Mouse (Mus musculus): Measurements from ENCODE around the gene Kcnh6.
A peak's percentile ranks its signal among the peaks of the same experiment; 100 is the strongest.
"Not testable (repeated sequence)": the region's sequence is repeated elsewhere in the genome, so short reads cannot be mapped to it uniquely, and the experiment has no call there.

The Kcnh6 gene

GRCm38 (mm10) chr11:106061311-106061710, 53.4 kb downstream of the Kcnh6 start:
- no peak for DNase-seq (ENCODE audit: extremely low read depth, low read depth, low spot score)

DNA sequence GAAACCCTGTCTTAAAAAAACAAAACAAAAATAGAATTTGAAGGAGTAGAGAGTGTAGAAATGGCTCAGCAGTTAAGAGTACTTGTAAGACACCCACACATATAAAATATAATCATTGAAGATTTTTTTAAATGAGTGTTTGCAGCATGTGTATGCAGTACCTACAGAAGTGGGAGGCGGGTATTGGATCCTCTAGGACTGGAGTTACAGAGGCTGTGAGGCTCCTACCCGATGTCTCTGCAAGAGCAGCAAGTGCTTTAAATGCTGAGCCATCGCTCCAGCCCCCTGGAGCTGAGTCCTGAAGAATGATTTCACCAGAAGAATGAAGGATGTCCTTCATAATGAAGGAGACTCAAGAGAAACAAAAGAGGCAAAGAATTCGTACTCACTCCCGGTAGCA, 55.8 kb downstream of the Kcnh6 start:
- DNase-seq (ENCODE audit: extremely low read depth, low read depth, low spot score), result no peak

GRCm38 (mm10) chr11:106065073-106065922, 57.4 kb downstream of the Kcnh6 start:
- DNase-seq (ENCODE audit: extremely low read depth, low read depth, low spot score), result no peak

- peak; percentile 63 for DNase-seq (ENCODE audit: extremely low read depth, low read depth, low spot score)
Measured at GRCm38 (mm10) chr11:106065923-106066571, 58.1 kb downstream of the Kcnh6 start, which contains the start of gene Taco1. Taco1 (plus strand) TSS chr11:106066061.

DNA sequence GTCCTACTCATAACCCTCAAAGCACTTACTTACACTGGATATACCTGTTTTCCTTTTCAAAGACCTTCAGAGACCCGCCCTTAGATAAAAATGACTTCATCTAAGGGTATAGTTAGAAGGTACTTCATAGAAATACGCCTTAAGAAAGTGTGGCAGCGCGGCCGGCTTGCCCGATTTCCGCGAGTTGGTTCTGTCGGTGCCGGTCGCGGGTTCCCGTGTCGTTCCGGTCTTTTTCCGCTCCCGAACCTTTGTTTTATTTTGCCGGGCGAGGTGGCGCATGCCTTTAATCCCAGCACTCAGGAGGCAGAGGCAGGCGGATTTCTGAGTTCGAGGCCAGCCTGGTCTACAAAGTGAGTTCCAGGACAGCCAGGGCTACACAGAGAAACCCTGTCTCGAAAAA, 58.7 kb downstream of the Kcnh6 start:
- DNase-seq (ENCODE audit: extremely low read depth, low read depth, low spot score), result not testable (repeated sequence)

DNA sequence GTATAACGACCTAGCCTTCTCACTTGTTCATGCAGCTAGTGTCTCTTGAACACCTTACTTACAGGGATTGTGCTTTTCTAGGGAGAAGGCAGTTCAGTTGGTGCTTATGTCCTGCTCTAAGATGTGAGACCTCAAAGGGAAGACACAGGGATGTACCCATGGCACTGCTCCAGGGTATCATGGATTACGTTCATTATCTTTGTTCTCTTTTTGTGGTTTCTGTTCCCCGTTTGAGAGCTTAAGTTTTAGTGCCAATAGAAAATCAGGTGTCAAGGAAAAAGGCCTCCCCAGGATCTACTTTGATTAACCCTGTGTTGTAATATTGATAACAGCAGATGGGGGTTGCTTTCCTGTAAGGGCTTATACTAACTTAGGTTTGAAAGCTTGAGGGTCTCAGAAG, 65.8 kb downstream of the Kcnh6 start:
- DNase-seq (ENCODE audit: extremely low read depth, low read depth, low spot score), result no peak

DNA sequence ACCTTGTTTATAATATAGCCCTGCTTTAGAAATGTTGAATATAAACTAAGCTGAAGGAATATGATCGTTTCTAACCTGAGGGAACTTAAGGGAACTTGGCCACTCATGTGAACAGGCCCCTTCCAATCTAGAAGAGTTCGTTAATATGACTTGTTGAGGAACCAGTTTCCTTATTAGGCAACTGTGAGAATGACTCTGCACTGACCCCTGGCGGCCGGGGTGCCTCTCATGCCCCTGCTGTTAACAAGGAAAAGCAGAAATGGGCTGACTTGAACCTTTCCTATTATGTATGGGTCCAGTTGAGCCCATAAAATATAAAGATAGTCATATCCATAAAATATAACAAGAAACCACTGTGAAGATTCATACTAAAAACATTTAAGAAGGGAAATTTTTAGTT, 68.4 kb downstream of the Kcnh6 start:
- no peak for DNase-seq (ENCODE audit: extremely low read depth, low read depth, low spot score)

Measured in fat pad, adult 2 months (tissue).